Mouse (Mus musculus) left cerebral cortex, postnatal 36 days (tissue): ENCODE measurements at regions not wholly inside any gene's neighbourhood (a gene's known extent, or its start where the extent isn't known, plus 50 kb on each side); places are given as distances from the start of the nearest gene placed in this dataset.
"Not testable (repeated sequence)": the region's sequence is repeated elsewhere in the genome, so short reads cannot be mapped to it uniquely, and the experiment has no call there.

Experiments
- DNase-seq, 2 experiments: peaks; one replicate each; pipeline ENCODE4 v3.0.0; 2021 to 2022; ENCODE audit warnings: low spot score in 2 of 2, mixed read lengths in 1 of 2
- intact Hi-C: fragments of 180-260 bp; cut with DNase I; formaldehyde crosslinking; loops from one replicate; pipeline ENCODE4 v1.15.1; 2025

DNA sequence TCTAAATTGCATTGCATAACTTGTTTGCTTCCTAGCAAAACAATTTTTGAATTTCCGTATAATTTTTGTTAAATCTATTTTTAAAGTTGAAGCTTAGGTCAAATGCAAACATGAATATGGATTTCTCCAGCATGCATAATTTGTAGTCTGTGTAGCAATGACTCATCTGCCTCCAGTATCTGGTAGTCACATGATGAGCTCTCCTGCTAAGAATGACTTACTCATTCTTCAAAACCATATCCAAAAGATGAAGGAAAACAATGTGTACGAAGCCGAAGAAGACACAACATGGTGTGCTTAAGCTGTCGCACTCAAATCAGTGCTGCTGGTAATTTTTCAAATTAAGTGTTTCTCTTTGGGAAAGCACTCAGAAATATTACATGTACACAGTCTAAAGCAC lies 1453.2 kb upstream of the Gje1 start:
- no peak for DNase-seq
- intact Hi-C loops, result loop anchor here (1.0 kb wide), 1 partner anchor 14 kb away; no protein-coding TSS in a partner anchor

GRCm38 (mm10) chr10:16159542-16159941 lies 1441.5 kb upstream of the Gje1 start:
- DNase-seq, intact Hi-C loops: not testable (repeated sequence)

DNA sequence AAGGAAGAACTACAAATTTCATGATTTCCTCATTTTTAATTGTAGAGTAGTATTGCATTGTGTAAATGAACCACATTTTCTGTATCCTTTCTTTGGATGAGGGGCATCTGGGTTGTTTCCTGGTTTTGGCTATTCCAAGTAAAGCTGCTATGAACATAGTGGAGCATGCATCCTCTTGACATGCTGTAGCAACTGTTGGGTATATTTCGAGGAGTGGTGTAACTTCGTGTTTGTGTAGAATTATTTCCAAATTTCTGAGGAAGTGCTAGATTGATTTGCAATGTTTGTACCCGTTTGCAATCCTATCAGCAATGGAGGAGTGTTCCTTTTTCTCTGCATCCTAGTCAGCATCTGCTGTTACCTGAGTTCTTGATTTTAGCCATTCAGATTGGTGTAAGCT lies 1440.4 kb upstream of the Gje1 start:
- intact Hi-C loops, result no loop called here
- DNase-seq, result no peak

GRCm38 (mm10) chr10:16156954-16157353 lies 1438.9 kb upstream of the Gje1 start:
- intact Hi-C loops, result loop anchor here (1.0 kb wide), 1 partner anchor 14 kb away; no protein-coding TSS in a partner anchor
- peak; percentile 13 to 19 for DNase-seq

- intact Hi-C loops, result no loop called here
- DNase-seq, result no peak
Measured at GRCm38 (mm10) chr10:16148991-16149390, 1431.0 kb upstream of the Gje1 start.

- intact Hi-C loops, result no loop called here
- DNase-seq, result no peak
Measured at GRCm38 (mm10) chr10:16145397-16145796, 1427.4 kb upstream of the Gje1 start.

DNA sequence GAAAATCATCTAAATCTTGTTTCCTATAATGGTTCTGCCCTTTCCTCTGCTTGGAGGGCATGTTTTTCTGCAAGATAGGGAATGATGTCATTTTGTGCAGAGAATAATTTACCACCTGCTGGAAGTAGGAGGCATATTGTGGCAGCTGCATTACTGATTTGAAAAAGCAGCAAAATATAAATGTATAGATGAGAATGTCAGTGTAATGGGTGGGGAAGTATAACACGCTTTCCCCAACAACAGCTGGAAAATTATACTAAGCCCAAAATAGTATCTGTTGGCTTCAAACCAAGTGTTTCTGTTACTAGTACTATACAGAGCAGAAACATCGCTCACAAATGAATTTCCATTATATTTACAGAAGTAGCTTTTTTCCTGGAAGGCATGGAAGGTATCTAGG lies 1405.9 kb upstream of the Gje1 start:
- intact Hi-C loops, result no loop called here
- no peak for DNase-seq

GRCm38 (mm10) chr10:16088210-16088609 lies 1370.2 kb upstream of the Gje1 start:
- intact Hi-C loops, result no loop called here

GRCm38 (mm10) chr10:16053008-16053407 lies 1335.0 kb upstream of the Gje1 start:
- intact Hi-C loops, result no loop called here
- no peak for DNase-seq

More at GRCm38 (mm10) chr10:16088210-16088609, 1370.2 kb upstream of the Gje1 start:
- DNase-seq, result no peak

DNA sequence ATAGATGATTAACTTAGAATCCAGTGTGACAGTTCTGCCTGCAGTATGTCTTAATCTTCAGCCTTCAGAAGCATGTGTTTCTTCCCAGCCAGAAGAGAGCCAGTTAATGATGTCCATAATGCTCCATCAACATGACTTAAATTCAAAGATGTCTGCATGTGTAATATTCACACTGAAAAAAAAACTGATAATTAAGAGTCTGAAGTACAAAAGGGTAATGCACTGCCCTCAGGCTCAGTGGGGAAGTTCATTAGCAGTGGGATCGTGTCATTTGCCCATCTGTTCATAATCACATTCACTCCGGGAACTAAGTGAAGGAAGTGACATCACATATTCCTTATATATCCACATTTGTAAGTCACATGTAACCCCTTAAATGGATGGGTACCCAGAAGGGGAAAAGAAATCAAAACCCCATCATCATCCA lies 1334.5 kb upstream of the Gje1 start:
- DNase-seq, result no peak
- intact Hi-C loops, result no loop called here

- DNase-seq, result no peak
- intact Hi-C loops, result no loop called here
Measured at GRCm38 (mm10) chr10:16036255-16036654, 1318.2 kb upstream of the Gje1 start.

- no peak for DNase-seq
- intact Hi-C loops, result no loop called here
Measured at GRCm38 (mm10) chr10:16033096-16033495, 1315.1 kb upstream of the Gje1 start.

DNA sequence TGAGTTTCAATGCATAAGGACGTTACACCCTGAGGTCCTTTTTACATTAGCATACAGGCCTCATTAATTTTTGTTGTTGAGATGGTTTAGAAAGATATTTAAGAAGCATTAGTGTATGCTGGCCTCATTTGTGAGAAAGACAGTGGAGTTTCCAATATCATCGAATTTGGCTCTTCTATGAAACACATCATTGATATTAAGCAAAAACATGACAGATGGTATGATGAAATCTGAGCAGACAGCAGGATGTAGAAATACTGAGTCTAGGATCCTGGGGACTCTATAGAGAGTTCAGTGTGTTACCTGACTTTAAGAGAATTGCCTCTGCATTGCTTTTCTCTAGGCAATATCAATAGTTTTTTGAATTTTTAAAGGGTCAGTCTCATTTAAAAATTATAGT lies 1312.8 kb upstream of the Gje1 start:
- intact Hi-C loops, result no loop called here
- DNase-seq, result no peak

- DNase-seq, result no peak
- intact Hi-C loops, result no loop called here
Measured at GRCm38 (mm10) chr10:16014806-16015205, 1296.8 kb upstream of the Gje1 start.

GRCm38 (mm10) chr10:16001246-16001645 lies 1283.2 kb upstream of the Gje1 start:
- DNase-seq, result no peak
- intact Hi-C loops, result no loop called here

- DNase-seq, result no peak
- intact Hi-C loops, result no loop called here
Measured at GRCm38 (mm10) chr10:15993275-15993674, 1275.3 kb upstream of the Gje1 start.
